Mouse (Mus musculus) lung, postnatal 0 days (tissue): ENCODE data around the gene Zscan29. TPM values are rescaled to one million over a fixed set of nuclear protein-coding genes. Genes with fewer than 3 reads are reported as not detected.

Experiments
- ATAC-seq: fragments of 200-750 bp; cut with Nextera tagmentation; 2 replicates; pipeline ENCODE4 v1.8.0; 2017; ENCODE audit warnings: moderate library complexity
- DNase-seq: peaks from one replicate; pipeline ENCODE4 v3.0.0-alpha.2; 2016; ENCODE audit warnings: low spot score
- H3K27ac ChIP-seq: fragments of 300-500 bp; sonication (generic); 2 replicates; pipeline ENCODE4 v1.5.1; 2014; ENCODE audit warnings: antibody characterized with exemption, mild to moderate bottlenecking, low read length, mixed read lengths
- H3K27me3 ChIP-seq: fragments of 300-500 bp; sonication (generic); replicated peaks from 2 replicates; pipeline ENCODE4 v1.6.1; 2014; ENCODE audit warnings: low read length, mixed read lengths; ENCODE audit not compliant: insufficient read depth
- H3K36me3 ChIP-seq: fragments of 300-500 bp; sonication (generic); 2 replicates; pipeline ENCODE4 v1.6.1; 2014; ENCODE audit warnings: low read length, mixed read lengths; ENCODE audit not compliant: insufficient read depth
- H3K4me1 ChIP-seq: fragments of 300-500 bp; sonication (generic); 2 replicates; pipeline ENCODE4 v1.6.1; 2014; ENCODE audit warnings: antibody characterized with exemption, low read depth, low read length, mixed read lengths; ENCODE audit not compliant: insufficient read depth
- H3K4me2 ChIP-seq: fragments of 300-500 bp; sonication (generic); replicated peaks from 2 replicates; pipeline ENCODE4 v1.6.1; 2014; ENCODE audit warnings: low read depth, mild to moderate bottlenecking, low read length, moderate library complexity, mixed read lengths
- H3K4me3 ChIP-seq: fragments of 300-500 bp; sonication (generic); 2 replicates; pipeline ENCODE4 v1.5.1; 2014; ENCODE audit warnings: low read depth, low read length
- H3K9ac ChIP-seq: fragments of 300-500 bp; sonication (generic); replicated peaks from 2 replicates; pipeline ENCODE4 v1.6.1; 2014; ENCODE audit warnings: low read depth, mild to moderate bottlenecking
- H3K9me3 ChIP-seq: fragments of 300-500 bp; sonication (generic); 2 replicates; pipeline ENCODE4 v1.6.1; 2016; ENCODE audit warnings: low read length, mixed read lengths
- CTCF ChIP-seq: IDR thresholded peaks from 2 replicates; pipeline ENCODE4 v1.5.1; 2016; ENCODE audit warnings: antibody characterized with exemption, mild to moderate bottlenecking
- EP300 ChIP-seq: IDR thresholded peaks from 2 replicates; pipeline ENCODE4 v1.6.1; 2016; ENCODE audit warnings: antibody characterized with exemption, mild to moderate bottlenecking, control low read depth
- WGBS: fragments of 180-500 bp; shearing (Covaris S2); extraction: QIAGEN DNeasy Blood & Tissue Kit; methylation state at CpG from one replicate; pipeline ENCODE4 v1.1.7; 2014; 5-methylcytosine and 5-hydroxymethylcytosine counted together
- polyA plus RNA-seq: library from polyadenylated mRNA; unstranded; fragments of >200 nt; fragmentation: Nextera tagmentation; extraction: Ambion mirVana; gene quantifications from 2 replicates; pipeline ENCODE4 v1.2.1, GENCODE M21; 2015

Zscan29 gene
- polyA plus RNA-seq, 1 experiment from 2014 or later = 7.8 TPM

DNA sequence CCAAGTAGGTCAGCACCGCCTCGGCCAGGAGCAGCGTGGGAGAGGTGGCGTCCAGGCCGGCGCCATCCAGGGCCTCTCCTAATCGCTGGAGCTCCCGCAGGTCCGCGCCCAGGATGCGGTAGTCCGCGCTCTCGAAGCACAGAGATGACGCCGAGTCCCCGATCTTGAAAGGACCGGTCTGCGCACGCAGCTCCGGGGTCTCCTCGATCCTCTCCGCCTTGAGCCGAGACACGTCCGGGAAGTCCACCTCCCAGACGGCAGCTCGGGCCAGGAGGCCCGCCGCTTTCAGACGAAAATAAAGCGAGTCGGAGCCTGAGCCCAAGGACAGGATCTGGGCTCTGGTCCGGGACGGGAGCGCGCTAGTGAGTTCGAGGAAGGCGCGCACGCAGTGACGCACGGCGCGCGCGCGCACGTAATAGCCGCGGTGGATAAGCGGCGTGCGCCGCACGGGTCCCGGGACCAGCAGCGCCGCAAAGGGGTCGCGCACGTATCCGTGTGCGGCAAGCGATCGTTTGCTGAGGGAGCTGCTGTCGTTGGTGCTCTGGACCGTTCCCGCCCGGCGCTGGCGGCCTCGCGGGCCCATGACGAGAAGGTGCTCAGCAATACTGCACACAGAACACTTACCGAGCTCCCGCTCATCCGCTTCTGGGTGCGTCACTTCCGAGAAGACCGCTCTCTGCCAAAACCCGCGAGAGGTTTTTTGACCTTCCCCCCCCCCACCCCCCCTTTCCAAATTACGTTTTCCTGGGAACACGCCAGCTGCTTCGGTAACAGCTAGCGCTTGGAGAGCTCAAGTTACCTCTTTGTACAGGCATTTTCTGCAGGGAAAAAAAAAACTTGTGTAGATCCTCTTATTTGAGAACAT is 30.7 kb downstream of the Zscan29 start, which contains the start of the genes Adal and Lcmt2:
Gene Adal (plus strand): TSS at position 411 of the 865 bp plus-strand sequence.
Gene Lcmt2 (minus strand): TSS at position 636 of the 865 bp plus-strand sequence.
- H3K36me3 ChIP-seq = peaks cover 9% of the 10 kb centered on the region; the same call in 1 of the 2 replicates
- WGBS = under 1% methylated on average over 85 of the region's 87 CpGs
- H3K9ac ChIP-seq = peak within 1 kb of the TSS; percentile 70
- H3K4me2 ChIP-seq = peak within 1 kb of the TSS; percentile 92
- peak; percentile 95 for ATAC-seq
- peak within 1 kb of the TSS; percentile 55 for H3K4me3 ChIP-seq
- peak within 1 kb of the TSS; percentile 96 for H3K27ac ChIP-seq
- H3K9me3 ChIP-seq = no peaks in the 10 kb centered on the region
- TF ChIP-seq CTCF (no peak), EP300 (no peak)
- H3K4me1 ChIP-seq = peaks cover 19% of the 10 kb centered on the region
- H3K27me3 ChIP-seq = no peaks in the 10 kb centered on the region
- DNase-seq = peak; percentile 95

DNA sequence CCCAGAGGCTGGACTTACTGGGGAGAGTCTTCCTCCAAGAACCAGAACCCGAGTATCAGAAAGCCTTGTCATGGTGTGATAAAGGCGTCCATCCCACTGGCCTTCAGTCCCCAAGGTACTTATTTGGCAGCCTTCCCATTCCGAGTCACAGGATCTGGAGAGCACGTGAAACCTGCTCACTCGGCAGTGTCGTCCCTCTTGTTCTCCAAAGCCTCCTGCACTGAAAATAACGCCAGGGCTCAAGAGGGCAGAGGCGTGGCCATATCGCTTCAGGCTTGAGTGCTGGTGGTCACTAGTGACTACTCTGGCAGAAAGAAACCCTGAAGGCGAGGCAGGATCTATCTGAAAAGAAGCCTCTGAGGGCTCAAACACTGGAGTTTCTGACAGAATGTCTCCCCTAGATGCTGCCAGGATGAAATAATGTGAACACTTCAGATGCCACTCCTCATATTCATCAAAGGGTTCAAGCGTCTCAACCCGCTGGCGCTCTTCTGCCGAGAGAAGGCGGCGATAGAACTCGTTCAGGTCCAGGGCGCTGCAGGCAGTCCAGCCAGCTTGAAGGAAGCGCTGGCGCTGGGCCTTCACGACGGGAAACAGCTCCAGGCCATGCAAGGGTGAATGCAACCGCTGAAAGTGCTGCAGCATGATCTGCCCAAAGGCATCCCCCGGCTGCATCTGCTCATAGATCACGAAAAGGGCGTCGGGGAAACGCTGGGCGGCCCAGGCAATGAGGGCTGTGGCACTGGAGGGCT is 31.5 kb downstream of the Zscan29 start:
- peak overlapping the region; percentile 96 for H3K27ac ChIP-seq
- peak overlapping the region; percentile 70 for H3K9ac ChIP-seq
- peak; percentile 40 for ATAC-seq
- peak; percentile 82 for DNase-seq
- no peak for TF ChIP-seq EP300
- peak; percentile 12; the same call in 1 of the 2 replicates for TF ChIP-seq CTCF
- peaks cover 19% of the 10 kb centered on the region for H3K4me1 ChIP-seq
- H3K4me3 ChIP-seq = peak overlapping the region; percentile 55
- WGBS = 30% methylated on average over 29 of the region's 29 CpGs
- H3K9me3 ChIP-seq = no peaks in the 10 kb centered on the region
- peak overlapping the region; percentile 92 for H3K4me2 ChIP-seq
- peaks cover 9% of the 10 kb centered on the region; the same call in 1 of the 2 replicates for H3K36me3 ChIP-seq
- no peaks in the 10 kb centered on the region for H3K27me3 ChIP-seq

DNA sequence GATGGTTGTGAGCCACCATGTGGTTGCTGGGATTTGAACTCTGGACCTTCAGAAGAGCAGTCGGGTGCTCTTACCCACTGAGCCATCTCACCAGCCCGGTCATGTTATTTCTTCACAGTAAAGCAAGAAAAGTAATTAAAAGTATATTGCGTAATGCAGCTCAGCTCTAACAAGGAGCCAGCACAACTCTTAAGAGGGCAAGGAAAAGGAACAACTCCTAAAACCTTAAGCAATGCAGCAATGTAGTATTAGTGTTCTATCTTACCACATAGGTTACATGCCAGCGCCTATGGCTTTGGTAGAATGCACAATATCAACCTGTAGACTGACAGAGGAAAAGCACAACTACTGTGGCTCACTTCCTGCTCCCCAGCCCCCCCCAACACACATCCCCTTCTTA is 33.6 kb downstream of the Zscan29 start:
- ATAC-seq (no peak), DNase-seq (peak; percentile 73)
- WGBS = 68% methylated on average over 4 of the region's 4 CpGs
- Histone ChIP-seq H3K4me1 (peaks cover 19% of the 10 kb centered on the region), H3K27ac (peak overlapping the region; percentile 14; the same call in 1 of the 2 replicates), H3K27me3 (no peaks in the 10 kb centered on the region), H3K4me3 (no peak overlapping the region), H3K9me3 (no peaks in the 10 kb centered on the region), H3K4me2 (peak overlapping the region; percentile 92; the same call in 1 of the 2 replicates), H3K9ac (no peak overlapping the region), H3K36me3 (no peaks in the 10 kb centered on the region)
- TF ChIP-seq CTCF (no peak), EP300 (0 out of 2 replicates have a peak, but pooled peaks have one; percentile 18)

DNA sequence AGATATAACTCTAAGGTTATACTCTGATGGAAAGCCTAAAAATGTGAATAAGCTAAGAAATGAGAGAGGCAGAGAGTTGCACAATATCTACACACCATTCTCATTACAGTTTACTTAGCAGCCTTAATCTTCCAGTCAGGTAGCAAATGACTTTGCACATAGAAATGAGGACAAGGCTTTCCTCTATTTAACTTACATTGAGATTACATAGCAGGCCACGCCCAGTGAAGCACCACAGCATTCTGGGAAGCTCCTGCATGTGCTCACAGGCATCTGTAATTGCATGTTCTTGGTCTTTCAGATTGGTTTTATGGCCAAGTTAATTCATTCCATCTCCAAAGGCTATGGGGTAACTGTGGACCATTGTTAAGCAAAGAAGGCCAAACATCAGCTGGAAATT is 38.1 kb downstream of the Zscan29 start:
- Histone ChIP-seq H3K27ac (no peak overlapping the region), H3K4me2 (no peak overlapping the region), H3K4me3 (no peak overlapping the region), H3K27me3 (no peaks in the 10 kb centered on the region), H3K9ac (no peak overlapping the region), H3K9me3 (no peaks in the 10 kb centered on the region), H3K36me3 (no peaks in the 10 kb centered on the region), H3K4me1 (peaks cover 2% of the 10 kb centered on the region; the same call in 1 of the 2 replicates)
- DNase-seq = peak; percentile 53
- WGBS = 43% methylated on average over 1 of the region's 1 CpGs
- no peak for TF ChIP-seq EP300
- peak; percentile 31 for ATAC-seq

DNA sequence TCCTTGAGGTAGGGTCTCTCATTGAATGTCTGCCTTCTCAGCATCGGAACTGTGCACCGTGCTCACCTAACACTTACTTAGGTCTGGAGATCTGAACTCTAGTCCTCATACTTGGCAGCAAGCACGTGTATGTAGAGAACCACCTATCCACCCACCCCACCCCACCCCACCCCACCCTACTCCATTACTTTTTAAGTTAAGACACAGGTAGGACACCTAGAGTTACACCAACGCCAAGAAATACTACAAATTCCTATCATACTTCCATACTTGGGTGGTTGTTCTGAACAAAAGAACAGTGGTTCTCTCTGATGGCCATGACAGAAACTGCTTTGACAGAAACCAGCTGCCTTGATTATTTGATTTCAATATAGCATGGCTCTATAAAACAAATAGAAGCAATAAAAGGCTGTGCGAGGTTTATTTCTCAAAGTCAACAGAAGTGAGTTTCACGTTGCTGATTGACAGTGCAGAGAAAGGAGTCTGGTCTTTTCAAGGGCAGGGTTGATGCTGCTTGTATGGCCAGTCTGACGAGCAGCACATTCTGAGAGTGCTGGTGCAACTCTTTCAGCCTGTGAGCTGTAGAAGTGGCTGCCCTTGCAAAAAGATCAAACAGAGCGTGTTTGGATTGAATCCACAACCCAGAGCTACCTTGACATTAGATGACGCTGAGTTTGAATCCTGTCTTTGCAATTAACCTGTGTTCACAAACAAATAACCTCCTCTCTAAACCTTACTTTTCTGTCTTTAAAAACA is 41.9 kb downstream of the Zscan29 start:
- TF ChIP-seq EP300 (0 out of 2 replicates have a peak, but pooled peaks have one; percentile 21), CTCF (no peak)
- peak; percentile 37 for DNase-seq

More for the DNA sequence above, 41.9 kb downstream of the Zscan29 start:
- 50% methylated on average over 9 of the region's 9 CpGs for WGBS
- Histone ChIP-seq H3K36me3 (no peaks in the 10 kb centered on the region), H3K27ac (no peak overlapping the region), H3K4me3 (no peak overlapping the region), H3K9me3 (no peaks in the 10 kb centered on the region), H3K27me3 (no peaks in the 10 kb centered on the region), H3K4me2 (no peak overlapping the region), H3K4me1 (no peaks in the 10 kb centered on the region), H3K9ac (no peak overlapping the region)
- ATAC-seq = peak; percentile 67
